Mouse (Mus musculus): ENCODE results near the gene Mnx1. TPM values are rescaled to one million over a fixed set of nuclear protein-coding genes. Genes with fewer than 3 reads are reported as not detected.

The Mnx1 gene
- polyA plus RNA-seq, 1 experiment: not detected

GRCm38 (mm10) chr5:29471396-29471795 is 6.9 kb downstream of the Mnx1 start:
- Histone ChIP-seq H3K79me2 (ENCODE audit: control insufficient read depth, insufficient read depth) (no peaks in the 10 kb centered on the region), H3K4me3 (ENCODE audit: insufficient read depth, poor library complexity, severe bottlenecking) (no peak overlapping the region), H3K27me3 (ENCODE audit: control insufficient read depth, insufficient read depth, insufficient read length) (peaks cover 73% of the 10 kb centered on the region), H3ac (ENCODE audit: control insufficient read depth, insufficient read length, low read depth) (no peak overlapping the region), H3K36me3 (ENCODE audit: control insufficient read depth, insufficient read depth) (no peaks in the 10 kb centered on the region), H3K79me3 (ENCODE audit: low read depth) (no peaks in the 10 kb centered on the region)
- no peak for TF ChIP-seq USF1 (IDR thresholded peaks at IDR 0.05; ENCODE audit: low read depth)
- no peak for TF ChIP-seq CEBPB (IDR thresholded peaks at IDR 0.05; ENCODE audit: low read depth)
- TF ChIP-seq CTCF (IDR thresholded peaks at IDR 0.05; ENCODE audit: control insufficient read depth, insufficient read depth, insufficient read length): no peak
- TF ChIP-seq FOSL1 (IDR thresholded peaks at IDR 0.05; ENCODE audit: insufficient read depth, low read length, poor library complexity, severe bottlenecking): no peak
- no peak for TF ChIP-seq MAX (IDR thresholded peaks at IDR 0.05)
- no peak for TF ChIP-seq MYOD1 (IDR thresholded peaks at IDR 0.05; ENCODE audit: control insufficient read depth, insufficient read length, low read depth)
- TF ChIP-seq MYOG (IDR thresholded peaks at IDR 0.05; ENCODE audit: control insufficient read depth, extremely low read depth, insufficient read length): no peak

GRCm38 (mm10) chr5:29470851-29471394 is 7.3 kb downstream of the Mnx1 start:
- Histone ChIP-seq H3K4me3 (ENCODE audit: insufficient read depth, poor library complexity, severe bottlenecking) (no peak overlapping the region), H3K36me3 (ENCODE audit: control insufficient read depth, insufficient read depth) (no peaks in the 10 kb centered on the region), H3ac (ENCODE audit: control insufficient read depth, insufficient read length, low read depth) (no peak overlapping the region), H3K79me3 (ENCODE audit: low read depth) (no peaks in the 10 kb centered on the region), H3K79me2 (ENCODE audit: control insufficient read depth, insufficient read depth) (no peaks in the 10 kb centered on the region), H3K27me3 (ENCODE audit: control insufficient read depth, insufficient read depth, insufficient read length) (peaks cover 69% of the 10 kb centered on the region)
- TF ChIP-seq CTCF (IDR thresholded peaks at IDR 0.05; ENCODE audit: control insufficient read depth, insufficient read depth, insufficient read length): no peak
- TF ChIP-seq MYOG (IDR thresholded peaks at IDR 0.05; ENCODE audit: control insufficient read depth, extremely low read depth, insufficient read length): no peak
- TF ChIP-seq MAX (IDR thresholded peaks at IDR 0.05): no peak
- no peak for TF ChIP-seq MYOD1 (IDR thresholded peaks at IDR 0.05; ENCODE audit: control insufficient read depth, insufficient read length, low read depth)
- no peak for TF ChIP-seq FOSL1 (IDR thresholded peaks at IDR 0.05; ENCODE audit: insufficient read depth, low read length, poor library complexity, severe bottlenecking)
- TF ChIP-seq USF1 (IDR thresholded peaks at IDR 0.05; ENCODE audit: low read depth): no peak
- TF ChIP-seq CEBPB (IDR thresholded peaks at IDR 0.05; ENCODE audit: low read depth): no peak

GRCm38 (mm10) chr5:29470271-29470670 is 8.0 kb downstream of the Mnx1 start:
- no peaks in the 10 kb centered on the region for H3K79me2 ChIP-seq (ENCODE audit: control insufficient read depth, insufficient read depth)
- H3ac ChIP-seq (ENCODE audit: control insufficient read depth, insufficient read length, low read depth): no peak overlapping the region
- H3K79me3 ChIP-seq (ENCODE audit: low read depth): no peaks in the 10 kb centered on the region
- peaks cover 65% of the 10 kb centered on the region for H3K27me3 ChIP-seq (ENCODE audit: control insufficient read depth, insufficient read depth, insufficient read length)
- no peaks in the 10 kb centered on the region for H3K36me3 ChIP-seq (ENCODE audit: control insufficient read depth, insufficient read depth)
- H3K4me3 ChIP-seq (ENCODE audit: insufficient read depth, poor library complexity, severe bottlenecking): no peak overlapping the region
- TF ChIP-seq CEBPB (IDR thresholded peaks at IDR 0.05; ENCODE audit: low read depth): no peak
- TF ChIP-seq MAX (IDR thresholded peaks at IDR 0.05): no peak
- TF ChIP-seq MYOG (IDR thresholded peaks at IDR 0.05; ENCODE audit: control insufficient read depth, extremely low read depth, insufficient read length): no peak
- TF ChIP-seq USF1 (IDR thresholded peaks at IDR 0.05; ENCODE audit: low read depth): no peak
- TF ChIP-seq FOSL1 (IDR thresholded peaks at IDR 0.05; ENCODE audit: insufficient read depth, low read length, poor library complexity, severe bottlenecking): no peak

- Histone ChIP-seq H3K36me3 (ENCODE audit: control insufficient read depth, insufficient read depth) (no peaks in the 10 kb centered on the region), H3K79me3 (ENCODE audit: low read depth) (no peaks in the 10 kb centered on the region), H3K27me3 (ENCODE audit: control insufficient read depth, insufficient read depth, insufficient read length) (peaks cover 57% of the 10 kb centered on the region), H3ac (ENCODE audit: control insufficient read depth, insufficient read length, low read depth) (no peak overlapping the region), H3K79me2 (ENCODE audit: control insufficient read depth, insufficient read depth) (no peaks in the 10 kb centered on the region), H3K4me3 (ENCODE audit: insufficient read depth, poor library complexity, severe bottlenecking) (no peak overlapping the region)
- TF ChIP-seq USF1 (IDR thresholded peaks at IDR 0.05; ENCODE audit: low read depth): no peak
- no peak for TF ChIP-seq CEBPB (IDR thresholded peaks at IDR 0.05; ENCODE audit: low read depth)
- no peak for TF ChIP-seq MYOG (IDR thresholded peaks at IDR 0.05; ENCODE audit: control insufficient read depth, extremely low read depth, insufficient read length)
- no peak for TF ChIP-seq CTCF (IDR thresholded peaks at IDR 0.05; ENCODE audit: control insufficient read depth, insufficient read depth, insufficient read length)
- TF ChIP-seq MYOD1 (IDR thresholded peaks at IDR 0.05; ENCODE audit: control insufficient read depth, insufficient read length, low read depth): no peak
- no peak for TF ChIP-seq MAX (IDR thresholded peaks at IDR 0.05)
- no peak for TF ChIP-seq FOSL1 (IDR thresholded peaks at IDR 0.05; ENCODE audit: insufficient read depth, low read length, poor library complexity, severe bottlenecking)
These were observed 8.8 kb downstream of the Mnx1 start for GRCm38 (mm10) chr5:29469501-29469900.

GRCm38 (mm10) chr5:29468351-29469065 is 9.8 kb downstream of the Mnx1 start:
- Histone ChIP-seq H3K79me3 (ENCODE audit: low read depth) (no peaks in the 10 kb centered on the region), H3K36me3 (ENCODE audit: control insufficient read depth, insufficient read depth) (no peaks in the 10 kb centered on the region), H3K4me3 (ENCODE audit: insufficient read depth, poor library complexity, severe bottlenecking) (no peak overlapping the region), H3ac (ENCODE audit: control insufficient read depth, insufficient read length, low read depth) (no peak overlapping the region), H3K79me2 (ENCODE audit: control insufficient read depth, insufficient read depth) (no peaks in the 10 kb centered on the region), H3K27me3 (ENCODE audit: control insufficient read depth, insufficient read depth, insufficient read length) (peaks cover 47% of the 10 kb centered on the region)
- TF ChIP-seq MAX (IDR thresholded peaks at IDR 0.05): no peak
- TF ChIP-seq CEBPB (IDR thresholded peaks at IDR 0.05; ENCODE audit: low read depth): no peak
- TF ChIP-seq MYOD1 (IDR thresholded peaks at IDR 0.05; ENCODE audit: control insufficient read depth, insufficient read length, low read depth): no peak
- TF ChIP-seq CTCF (IDR thresholded peaks at IDR 0.05; ENCODE audit: control insufficient read depth, insufficient read depth, insufficient read length): no peak
- no peak for TF ChIP-seq USF1 (IDR thresholded peaks at IDR 0.05; ENCODE audit: low read depth)
- no peak for TF ChIP-seq FOSL1 (IDR thresholded peaks at IDR 0.05; ENCODE audit: insufficient read depth, low read length, poor library complexity, severe bottlenecking)
- no peak for TF ChIP-seq MYOG (IDR thresholded peaks at IDR 0.05; ENCODE audit: control insufficient read depth, extremely low read depth, insufficient read length)
